Mouse (Mus musculus): ENCODE data around the gene Rfk.

Gene Rfk

GRCm38 (mm10) chr19:17393841-17394591 is at the start of gene Rfk:
TSS of gene Rfk (plus strand) at chr19:17394043.
- peak; percentile 72 for DNase-seq (ENCODE audit: extremely low read depth, low read depth)

GRCm38 (mm10) chr19:17344881-17345280 is 49.0 kb upstream of the Rfk start:
- no peak for DNase-seq (ENCODE audit: extremely low read depth, low read depth)

- no peak for DNase-seq (ENCODE audit: extremely low read depth, low read depth)
These were observed 46.9 kb upstream of the Rfk start for GRCm38 (mm10) chr19:17346716-17347474.

GRCm38 (mm10) chr19:17347852-17348251 is 46.0 kb upstream of the Rfk start:
- DNase-seq (ENCODE audit: extremely low read depth, low read depth): no peak

- no peak for DNase-seq (ENCODE audit: extremely low read depth, low read depth)
These were observed 40.1 kb upstream of the Rfk start for GRCm38 (mm10) chr19:17353727-17354126.

GRCm38 (mm10) chr19:17354362-17354761 is 39.5 kb upstream of the Rfk start:
- no peak for DNase-seq (ENCODE audit: extremely low read depth, low read depth)

GRCm38 (mm10) chr19:17354797-17355196 is 39.0 kb upstream of the Rfk start:
- no peak for DNase-seq (ENCODE audit: extremely low read depth, low read depth)

- no peak for DNase-seq (ENCODE audit: extremely low read depth, low read depth)
These were observed 38.5 kb upstream of the Rfk start for GRCm38 (mm10) chr19:17355361-17355760.

GRCm38 (mm10) chr19:17355950-17356867 is 37.6 kb upstream of the Rfk start:
- no peak for DNase-seq (ENCODE audit: extremely low read depth, low read depth)

GRCm38 (mm10) chr19:17356932-17357331 is 36.9 kb upstream of the Rfk start:
- DNase-seq (ENCODE audit: extremely low read depth, low read depth): no peak

GRCm38 (mm10) chr19:17357391-17357790 is 36.5 kb upstream of the Rfk start:
- no peak for DNase-seq (ENCODE audit: extremely low read depth, low read depth)

GRCm38 (mm10) chr19:17359315-17359890 is 34.4 kb upstream of the Rfk start:
- DNase-seq (ENCODE audit: extremely low read depth, low read depth): peak; percentile 67

GRCm38 (mm10) chr19:17361181-17361580 is 32.7 kb upstream of the Rfk start:
- DNase-seq (ENCODE audit: extremely low read depth, low read depth): peak; percentile 79

- DNase-seq (ENCODE audit: extremely low read depth, low read depth): no peak
These were observed 29.1 kb upstream of the Rfk start for GRCm38 (mm10) chr19:17364741-17365140.

GRCm38 (mm10) chr19:17366364-17367090 is 27.3 kb upstream of the Rfk start:
- DNase-seq (ENCODE audit: extremely low read depth, low read depth): no peak

- DNase-seq (ENCODE audit: extremely low read depth, low read depth): no peak
These were observed 25.3 kb upstream of the Rfk start for GRCm38 (mm10) chr19:17368557-17368956.

GRCm38 (mm10) chr19:17369581-17369980 is 24.3 kb upstream of the Rfk start:
- DNase-seq (ENCODE audit: extremely low read depth, low read depth): no peak

GRCm38 (mm10) chr19:17372701-17373100 is 21.1 kb upstream of the Rfk start, which contains the start of gene Gcnt1:
TSS of gene Gcnt1 (minus strand) at chr19:17372844.
- no peak for DNase-seq (ENCODE audit: extremely low read depth, low read depth)

GRCm38 (mm10) chr19:17378845-17379244 is 15.0 kb upstream of the Rfk start:
- no peak for DNase-seq (ENCODE audit: extremely low read depth, low read depth)

GRCm38 (mm10) chr19:17380549-17380948 is 13.3 kb upstream of the Rfk start:
- DNase-seq (ENCODE audit: extremely low read depth, low read depth): no peak
